Mouse (Mus musculus): ENCODE results near the gene Iqcg. TPM values are rescaled to one million over a fixed set of nuclear protein-coding genes. Genes with fewer than 3 reads are reported as not detected.

Gene Iqcg
- total and polyA plus RNA-seq, 3 experiments = 3.4 to 21.8 (median 7.3) TPM

GRCm38 (mm10) chr16:33049809-33050208, 6.2 kb downstream of the Iqcg start:
- Histone ChIP-seq H3K79me2 (replicated peaks; ENCODE audit: control insufficient read depth, extremely low read depth, insufficient read depth, poor library complexity, severe bottlenecking) (no peaks in the 10 kb centered on the region), H3K27ac (ENCODE audit: insufficient read depth, low read depth) (no peak overlapping the region), H3K27me3 (replicated peaks) (peaks cover 6% of the 10 kb centered on the region), H3K4me3 (replicated peaks in 1 of 3; ENCODE audit: low read depth in 2 of 3, low read length in 2 of 3, poor library complexity in 1 of 3) (no peak overlapping the region), H3K9ac (ENCODE audit: insufficient read depth, low read depth) (no peak overlapping the region), H3K4me1 (ENCODE audit: control insufficient read depth in 1 of 2, insufficient read depth in 2 of 2) (peaks cover 0 to 2% of the 10 kb centered on the region in 2 experiments; a peak in 1 of 4 replicates), H3K36me3 (replicated peaks in 1 of 2; ENCODE audit: control insufficient read depth in 1 of 2, insufficient read depth in 1 of 2, low read length in 1 of 2) (no peaks in the 10 kb centered on the region), H3K4me2 (ENCODE audit: insufficient read depth, low read depth, poor library complexity, severe bottlenecking) (no peak overlapping the region), H3K9me3 (replicated peaks; ENCODE audit: low read length) (no peaks in the 10 kb centered on the region)
- dilution Hi-C loops (cut with MboI; ENCODE audit: extremely low pct_ligation_motif_present, extremely low pct_unique_long_range_greater_than_20kb, low sequenced_read_pairs) (no loop called here), in situ Hi-C loops (cut with MboI; ENCODE audit: low pct_ligation_motif_present, low pct_unique_long_range_greater_than_20kb, low sequenced_read_pairs) (no loop called here)
- DNase-seq (ENCODE audit: extremely low read depth) = no peak
- TF ChIP-seq RCOR1 (conservative IDR thresholded peaks at IDR 0.05; ENCODE audit: low read depth, low read length) = no peak
- TF ChIP-seq GABPA (IDR thresholded peaks at IDR 0.05; ENCODE audit: insufficient replicate concordance, low read depth, low read length) = no peak
- TF ChIP-seq MAZ (IDR thresholded peaks at IDR 0.05; ENCODE audit: low read depth, low read length) = no peak
- no peak for TF ChIP-seq HCFC1 (IDR thresholded peaks at IDR 0.05; ENCODE audit: low read depth, low read length)
- TF ChIP-seq CTCF (conservative IDR thresholded peaks at IDR 0.05 in 1 of 2, IDR thresholded peaks at IDR 0.05 in 1 of 2; ENCODE audit: low read depth in 2 of 2, low read length in 2 of 2) = no peak
- TF ChIP-seq MEF2A (IDR thresholded peaks at IDR 0.05; ENCODE audit: borderline replicate concordance, low read depth, low read length) = no peak
- no peak for TF ChIP-seq SMC3 (IDR thresholded peaks at IDR 0.05; ENCODE audit: low read depth, low read length)
- TF ChIP-seq POLR2A (IDR thresholded peaks at IDR 0.05; ENCODE audit: low read depth, low read length) = no peak
- no peak for TF ChIP-seq IRF4 (IDR thresholded peaks at IDR 0.05; ENCODE audit: low read depth, low read length)
- TF ChIP-seq ZMIZ1 (IDR thresholded peaks at IDR 0.05; ENCODE audit: low read depth, low read length) = no peak
- no peak for TF ChIP-seq MYC (IDR thresholded peaks at IDR 0.05; ENCODE audit: low read depth, low read length)
- TF ChIP-seq MAX (IDR thresholded peaks at IDR 0.05; ENCODE audit: low read length) = no peak
- TF ChIP-seq BHLHE40 (IDR thresholded peaks at IDR 0.05; ENCODE audit: low read depth, low read length) = no peak
- no peak for TF ChIP-seq USF2 (conservative IDR thresholded peaks at IDR 0.05; ENCODE audit: low read depth, low read length)
- no peak for TF ChIP-seq MXI1 (IDR thresholded peaks at IDR 0.05; ENCODE audit: low read depth, low read length)
- TF ChIP-seq ZC3H11A (IDR thresholded peaks at IDR 0.05; ENCODE audit: low read depth, low read length) = no peak
- TF ChIP-seq JUND (conservative IDR thresholded peaks at IDR 0.05; ENCODE audit: low read depth, low read length) = no peak
- no peak for TF ChIP-seq CHD2 (IDR thresholded peaks at IDR 0.05; ENCODE audit: low read length)
- TF ChIP-seq NELFE (IDR thresholded peaks at IDR 0.05; ENCODE audit: low read depth, low read length) = no peak
- TF ChIP-seq ETS1 (conservative IDR thresholded peaks at IDR 0.05; ENCODE audit: low read depth, low read length) = no peak

- no peaks in the 10 kb centered on the region for H3K79me2 ChIP-seq (replicated peaks; ENCODE audit: control insufficient read depth, extremely low read depth, insufficient read depth, poor library complexity, severe bottlenecking)
- no peaks in the 10 kb centered on the region for H3K9me3 ChIP-seq (replicated peaks; ENCODE audit: low read length)
- no peak for DNase-seq (ENCODE audit: extremely low read depth)
- no peak overlapping the region for H3K4me2 ChIP-seq (ENCODE audit: insufficient read depth, low read depth, poor library complexity, severe bottlenecking)
- dilution Hi-C loops (cut with MboI; ENCODE audit: extremely low pct_ligation_motif_present, extremely low pct_unique_long_range_greater_than_20kb, low sequenced_read_pairs) (no loop called here), in situ Hi-C loops (cut with MboI; ENCODE audit: low pct_ligation_motif_present, low pct_unique_long_range_greater_than_20kb, low sequenced_read_pairs) (no loop called here)
- H3K27me3 ChIP-seq (replicated peaks) = peaks cover 6% of the 10 kb centered on the region
- H3K27ac ChIP-seq (ENCODE audit: insufficient read depth, low read depth) = no peak overlapping the region
- H3K4me1 ChIP-seq (ENCODE audit: control insufficient read depth in 1 of 2, insufficient read depth in 2 of 2) = peaks cover 0 to 2% of the 10 kb centered on the region in 2 experiments; a peak in 1 of 4 replicates
- TF ChIP-seq KAT2A (IDR thresholded peaks at IDR 0.05; ENCODE audit: insufficient replicate concordance, low read length) (no peak), POLR2A (IDR thresholded peaks at IDR 0.05; ENCODE audit: low read depth, low read length) (no peak), ZC3H11A (IDR thresholded peaks at IDR 0.05; ENCODE audit: low read depth, low read length) (no peak), CTCF (conservative IDR thresholded peaks at IDR 0.05 in 1 of 2, IDR thresholded peaks at IDR 0.05 in 1 of 2; ENCODE audit: low read depth in 2 of 2, low read length in 2 of 2) (peak in 1 of 2 experiments; percentile 10; a peak in 1 of 4 replicates)
- H3K4me3 ChIP-seq (replicated peaks in 1 of 3; ENCODE audit: low read depth in 2 of 3, low read length in 2 of 3, poor library complexity in 1 of 3) = no peak overlapping the region
- no peak overlapping the region for H3K9ac ChIP-seq (ENCODE audit: insufficient read depth, low read depth)
- H3K36me3 ChIP-seq (replicated peaks in 1 of 2; ENCODE audit: control insufficient read depth in 1 of 2, insufficient read depth in 1 of 2, low read length in 1 of 2) = no peaks in the 10 kb centered on the region
Observed at GRCm38 (mm10) chr16:33048686-33049085, 7.3 kb downstream of the Iqcg start.
